Mouse (Mus musculus) small intestine, adult 2 months (tissue): Measurements from ENCODE around the gene E130308A19Rik.

Source experiments
- CTCF ChIP-seq: fragments of 200-500 bp; IDR thresholded peaks from 2 replicates; pipeline ENCODE4 v1.5.1; 2012; ENCODE audit warnings: low read depth, mild to moderate bottlenecking, control low read depth, inconsistent platforms, low read length, moderate library complexity, mixed read lengths; ENCODE audit not compliant: insufficient replicate concordance, insufficient read length; ENCODE audit errors: extremely low read depth
- POLR2A ChIP-seq: fragments of 200-500 bp; IDR thresholded peaks from 2 replicates; pipeline ENCODE4 v1.6.1; 2012; ENCODE audit warnings: low read depth, mild to moderate bottlenecking, control low read depth, inconsistent platforms, low read length, moderate library complexity

GRCm38 (mm10) chr4:59717349-59717748 lies 91.3 kb downstream of the E130308A19Rik start:
- no peak for TF ChIP-seq POLR2A
- TF ChIP-seq CTCF = no peak
